Mouse (Mus musculus) neural tube, embryonic 15.5 days (tissue): Measurements from ENCODE around the gene Ncmap. TPM values are rescaled to one million over a fixed set of nuclear protein-coding genes. Genes with fewer than 3 reads are reported as not detected.

ENCODE experiments used
- ATAC-seq: fragments of 200-750 bp; cut with Nextera tagmentation; 2 replicates; pipeline ENCODE4 v1.8.0; 2017; ENCODE audit warnings: mild to moderate bottlenecking, moderate TSS enrichment, moderate library complexity; ENCODE audit not compliant: low FRiP score
- H3K27ac ChIP-seq: fragments of 300-500 bp; sonication (generic); replicated peaks from 2 replicates; pipeline ENCODE4 v1.5.1; 2015; ENCODE audit warnings: mild to moderate bottlenecking, inconsistent platforms
- H3K27me3 ChIP-seq: fragments of 300-500 bp; sonication (generic); replicated peaks from 2 replicates; pipeline ENCODE4 v1.6.1; 2015; ENCODE audit warnings: inconsistent platforms
- H3K36me3 ChIP-seq: fragments of 300-500 bp; sonication (generic); 2 replicates; pipeline ENCODE4 v1.6.1; 2015; ENCODE audit warnings: inconsistent platforms
- H3K4me1 ChIP-seq: fragments of 300-500 bp; sonication (generic); 2 replicates; pipeline ENCODE4 v1.6.1; 2015; ENCODE audit warnings: inconsistent platforms
- H3K4me2 ChIP-seq: fragments of 300-500 bp; sonication (generic); 2 replicates; pipeline ENCODE4 v1.6.1; 2015; ENCODE audit warnings: inconsistent platforms, mild to moderate bottlenecking, moderate library complexity
- H3K4me3 ChIP-seq: fragments of 300-500 bp; sonication (generic); replicated peaks from 2 replicates; pipeline ENCODE4 v1.5.1; 2015; ENCODE audit warnings: mild to moderate bottlenecking, inconsistent platforms
- H3K9ac ChIP-seq: fragments of 300-500 bp; sonication (generic); replicated peaks from 2 replicates; pipeline ENCODE4 v1.6.1; 2015; ENCODE audit warnings: mild to moderate bottlenecking, inconsistent platforms
- H3K9me3 ChIP-seq: fragments of 300-500 bp; sonication (generic); replicated peaks from 2 replicates; pipeline ENCODE4 v1.6.1; 2016; ENCODE audit warnings: inconsistent platforms
- WGBS: fragments of 180-500 bp; shearing (Covaris S2); methylation state at CpG from one replicate; pipeline ENCODE4 v1.1.7; 2015; ENCODE audit warnings: mixed read lengths; 5-methylcytosine and 5-hydroxymethylcytosine counted together
- polyA plus RNA-seq: library from polyadenylated mRNA; unstranded; fragments of >200 nt; fragmentation: Nextera tagmentation; extraction: Ambion mirVana; gene quantifications from 2 replicates; pipeline ENCODE4 v1.2.1, GENCODE M21; 2015

Ncmap gene
- polyA plus RNA-seq, 1 experiment from 2014 or later, result 1.7 TPM

- no peak for ATAC-seq
- Histone ChIP-seq H3K4me2 (no peak overlapping the region), H3K4me1 (peaks cover 2% of the 10 kb centered on the region; the same call in 1 of the 2 replicates)
Observed at GRCm38 (mm10) chr4:135426587-135426986, 28.6 kb upstream of the Ncmap start.

GRCm38 (mm10) chr4:135425625-135426024 is 27.6 kb upstream of the Ncmap start:
- Histone ChIP-seq H3K36me3 (peaks cover 18% of the 10 kb centered on the region), H3K4me3 (no peak overlapping the region), H3K4me2 (no peak overlapping the region), H3K27me3 (no peaks in the 10 kb centered on the region), H3K9me3 (no peaks in the 10 kb centered on the region), H3K4me1 (no peaks in the 10 kb centered on the region), H3K27ac (no peak overlapping the region), H3K9ac (no peak overlapping the region)
- 82% methylated on average over 9 of the region's 9 CpGs for WGBS
- no peak for ATAC-seq

More at GRCm38 (mm10) chr4:135426587-135426986, 28.6 kb upstream of the Ncmap start:
- Histone ChIP-seq H3K9ac (no peak overlapping the region), H3K4me3 (no peak overlapping the region), H3K36me3 (peaks cover 18% of the 10 kb centered on the region), H3K27ac (no peak overlapping the region), H3K9me3 (no peaks in the 10 kb centered on the region), H3K27me3 (no peaks in the 10 kb centered on the region)
- WGBS, result 92% methylated on average over 7 of the region's 7 CpGs

GRCm38 (mm10) chr4:135420961-135421360 is 22.9 kb upstream of the Ncmap start:
- Histone ChIP-seq H3K36me3 (peaks cover 58% of the 10 kb centered on the region), H3K4me2 (no peak overlapping the region), H3K4me1 (no peaks in the 10 kb centered on the region), H3K27ac (no peak overlapping the region), H3K4me3 (no peak overlapping the region), H3K9ac (no peak overlapping the region), H3K27me3 (no peaks in the 10 kb centered on the region), H3K9me3 (no peaks in the 10 kb centered on the region)
- ATAC-seq, result no peak
- WGBS, result 92% methylated on average over 13 of the region's 13 CpGs

GRCm38 (mm10) chr4:135420416-135420815 is 22.4 kb upstream of the Ncmap start:
- ATAC-seq, result no peak
- H3K36me3 ChIP-seq, result peaks cover 62% of the 10 kb centered on the region
- 85% methylated on average over 11 of the region's 11 CpGs for WGBS

GRCm38 (mm10) chr4:135419996-135420395 is 22.0 kb upstream of the Ncmap start:
- WGBS, result 91% methylated on average over 21 of the region's 21 CpGs
- no peak for ATAC-seq
- Histone ChIP-seq H3K36me3 (peaks cover 65% of the 10 kb centered on the region), H3K27ac (no peak overlapping the region), H3K9ac (no peak overlapping the region), H3K4me3 (no peak overlapping the region), H3K27me3 (no peaks in the 10 kb centered on the region), H3K4me1 (no peaks in the 10 kb centered on the region), H3K4me2 (no peak overlapping the region), H3K9me3 (no peaks in the 10 kb centered on the region)

More at GRCm38 (mm10) chr4:135420416-135420815, 22.4 kb upstream of the Ncmap start:
- Histone ChIP-seq H3K4me3 (no peak overlapping the region), H3K9ac (no peak overlapping the region), H3K27ac (no peak overlapping the region), H3K9me3 (no peaks in the 10 kb centered on the region), H3K4me2 (no peak overlapping the region), H3K4me1 (no peaks in the 10 kb centered on the region), H3K27me3 (no peaks in the 10 kb centered on the region)

GRCm38 (mm10) chr4:135416367-135416766 is 18.3 kb upstream of the Ncmap start:
- no peaks in the 10 kb centered on the region for H3K27me3 ChIP-seq
- H3K9me3 ChIP-seq, result no peaks in the 10 kb centered on the region
- no peak overlapping the region for H3K4me2 ChIP-seq
- H3K36me3 ChIP-seq, result peaks cover 76% of the 10 kb centered on the region
- 91% methylated on average over 21 of the region's 21 CpGs for WGBS
- ATAC-seq, result no peak
- H3K9ac ChIP-seq, result no peak overlapping the region
- H3K4me3 ChIP-seq, result no peak overlapping the region
- no peaks in the 10 kb centered on the region for H3K4me1 ChIP-seq
- no peak overlapping the region for H3K27ac ChIP-seq

- WGBS, result 82% methylated on average over 8 of the region's 8 CpGs
- H3K27me3 ChIP-seq, result no peaks in the 10 kb centered on the region
- H3K9ac ChIP-seq, result no peak overlapping the region
- no peak for ATAC-seq
- H3K27ac ChIP-seq, result no peak overlapping the region
- peaks cover 68% of the 10 kb centered on the region for H3K36me3 ChIP-seq
- H3K9me3 ChIP-seq, result no peaks in the 10 kb centered on the region
- H3K4me3 ChIP-seq, result no peak overlapping the region
- no peaks in the 10 kb centered on the region for H3K4me1 ChIP-seq
- no peak overlapping the region for H3K4me2 ChIP-seq
Observed at GRCm38 (mm10) chr4:135413491-135413890, 15.5 kb upstream of the Ncmap start.

- H3K4me1 ChIP-seq, result no peaks in the 10 kb centered on the region
- H3K4me3 ChIP-seq, result no peak overlapping the region
- H3K4me2 ChIP-seq, result no peak overlapping the region
- no peak overlapping the region for H3K27ac ChIP-seq
- WGBS, result 36% methylated on average over 4 of the region's 4 CpGs
- ATAC-seq, result no peak
- H3K9ac ChIP-seq, result no peak overlapping the region
- no peaks in the 10 kb centered on the region for H3K9me3 ChIP-seq
- H3K27me3 ChIP-seq, result no peaks in the 10 kb centered on the region
- H3K36me3 ChIP-seq, result peaks cover 51% of the 10 kb centered on the region
Observed at GRCm38 (mm10) chr4:135411633-135412032, 13.6 kb upstream of the Ncmap start.

GRCm38 (mm10) chr4:135406180-135406579 is 8.2 kb upstream of the Ncmap start:
- no peak overlapping the region for H3K4me2 ChIP-seq
- WGBS, result 64% methylated on average over 5 of the region's 5 CpGs
- no peaks in the 10 kb centered on the region for H3K9me3 ChIP-seq
- no peak overlapping the region for H3K9ac ChIP-seq
- no peak for ATAC-seq
- peaks cover 9% of the 10 kb centered on the region for H3K36me3 ChIP-seq
- no peaks in the 10 kb centered on the region for H3K4me1 ChIP-seq
- H3K4me3 ChIP-seq, result no peak overlapping the region
- H3K27ac ChIP-seq, result no peak overlapping the region
- no peaks in the 10 kb centered on the region for H3K27me3 ChIP-seq

- no peak for ATAC-seq
- Histone ChIP-seq H3K27ac (no peak overlapping the region), H3K4me2 (no peak overlapping the region), H3K9ac (no peak overlapping the region), H3K36me3 (peaks cover 3% of the 10 kb centered on the region), H3K4me3 (no peak overlapping the region), H3K4me1 (no peaks in the 10 kb centered on the region), H3K9me3 (no peaks in the 10 kb centered on the region), H3K27me3 (no peaks in the 10 kb centered on the region; the same call in 1 of the 2 replicates)
- WGBS, result 100% methylated on average over 2 of the region's 2 CpGs
Observed at GRCm38 (mm10) chr4:135404916-135405315, 6.9 kb upstream of the Ncmap start.

GRCm38 (mm10) chr4:135404048-135404447 is 6.0 kb upstream of the Ncmap start:
- no peak overlapping the region for H3K27ac ChIP-seq

GRCm38 (mm10) chr4:135401881-135402280 is 3.9 kb upstream of the Ncmap start:
- no peak overlapping the region for H3K9ac ChIP-seq
- no peak for ATAC-seq
- H3K4me1 ChIP-seq, result peaks cover 12% of the 10 kb centered on the region
- H3K4me3 ChIP-seq, result no peak overlapping the region
- 18% methylated on average over 7 of the region's 7 CpGs for WGBS
- no peaks in the 10 kb centered on the region for H3K36me3 ChIP-seq
- H3K27ac ChIP-seq, result no peak overlapping the region
- H3K9me3 ChIP-seq, result no peaks in the 10 kb centered on the region
- H3K4me2 ChIP-seq, result no peak overlapping the region
- H3K27me3 ChIP-seq, result peaks cover 29% of the 10 kb centered on the region

More at GRCm38 (mm10) chr4:135404048-135404447, 6.0 kb upstream of the Ncmap start:
- Histone ChIP-seq H3K4me3 (no peak overlapping the region), H3K27me3 (peaks cover 7% of the 10 kb centered on the region), H3K4me2 (no peak overlapping the region), H3K4me1 (no peaks in the 10 kb centered on the region), H3K9me3 (no peaks in the 10 kb centered on the region), H3K9ac (no peak overlapping the region), H3K36me3 (no peaks in the 10 kb centered on the region; the same call in 1 of the 2 replicates)
- WGBS, result 77% methylated on average over 10 of the region's 10 CpGs
- no peak for ATAC-seq
